Mouse (Mus musculus): ENCODE results near the gene Gm5767. TPM values are rescaled to one million over a fixed set of nuclear protein-coding genes. Genes with fewer than 3 reads are reported as not detected.

Gm5767 gene
- polyA plus RNA-seq (2015; fragmentation: Nextera tagmentation; extraction: Ambion mirVana): not detected in 2 replicates

GRCm38 (mm10) chr16:8680470-8680869 lies at the start of gene Gm5767:
Gm5767 (plus strand) TSS chr16:8680770.

GRCm38 (mm10) chr16:8637217-8638051 lies 43.1 kb upstream of the Gm5767 start, which contains the start of the genes Pmm2 and Tmem186:
Pmm2 (plus strand) TSS chr16:8637674.
Tmem186 (minus strand) TSS chr16:8637712.

GRCm38 (mm10) chr16:8671551-8672349 lies 8.8 kb upstream of the Gm5767 start, which contains the start of gene Carhsp1:
Carhsp1 (minus strand) TSS chr16:8672155.

Other genes with a start within 250 kb of the Gm5767 start
- 63.4 and 74.8 TPM in 2 replicates for gene Mettl22, start 210.0 kb upstream of the Gm5767 start, polyA plus RNA-seq (2015; fragmentation: Nextera tagmentation; extraction: Ambion mirVana)
- gene Abat, start 167.3 kb upstream of the Gm5767 start, polyA plus RNA-seq (2015; fragmentation: Nextera tagmentation; extraction: Ambion mirVana): 128 and 135 TPM in 2 replicates
- gene Pmm2, start 43.1 kb upstream of the Gm5767 start, polyA plus RNA-seq (2015; fragmentation: Nextera tagmentation; extraction: Ambion mirVana): 30.5 and 34.6 TPM in 2 replicates
- 15.1 and 16.3 TPM in 2 replicates for gene Tmem186, start 43.1 kb upstream of the Gm5767 start, polyA plus RNA-seq (2015; fragmentation: Nextera tagmentation; extraction: Ambion mirVana)
- gene Carhsp1, start 8.6 kb upstream of the Gm5767 start, polyA plus RNA-seq (2015; fragmentation: Nextera tagmentation; extraction: Ambion mirVana): 74.0 and 80.6 TPM in 2 replicates
- gene Usp7, start 111.5 kb downstream of the Gm5767 start, polyA plus RNA-seq (2015; fragmentation: Nextera tagmentation; extraction: Ambion mirVana): 20.4 and 25.3 TPM in 2 replicates
- gene 1810013L24Rik, start 149.3 kb downstream of the Gm5767 start, polyA plus RNA-seq (2015; fragmentation: Nextera tagmentation; extraction: Ambion mirVana): 23.1 and 26.6 TPM in 2 replicates

Measured in neural tube, postnatal 0 days (tissue).